Mouse (Mus musculus): Measurements from ENCODE around the gene Klk1b1.

DNA sequence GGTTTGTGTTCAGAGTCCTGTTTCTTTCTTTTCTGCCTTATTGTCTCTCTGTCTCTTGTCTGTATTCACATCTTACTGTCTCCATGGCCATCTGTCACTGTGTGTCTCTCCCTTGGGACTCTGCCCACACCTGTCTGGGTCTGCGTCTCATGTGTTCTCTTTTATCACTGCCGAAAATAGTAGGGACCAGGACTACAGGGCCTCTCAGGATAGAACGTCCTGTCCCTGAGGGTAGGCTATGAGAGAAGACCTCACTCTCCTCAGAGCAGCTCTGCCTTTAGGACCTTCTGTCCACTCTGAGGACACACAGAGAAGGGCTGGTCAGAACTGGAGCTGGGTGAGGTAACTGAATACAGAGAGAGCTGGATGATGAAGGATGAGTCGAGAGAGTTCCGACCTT lies 48.5 kb downstream of the Klk1b1 start:
- TF ChIP-seq POLR2A (IDR thresholded peaks at IDR 0.05; ENCODE audit: low read depth, low read length), result no peak
- no peak for TF ChIP-seq CTCF (conservative IDR thresholded peaks at IDR 0.05; ENCODE audit: insufficient read depth, insufficient read length, low read depth, low read length)

Data from kidney, adult 2 months (tissue).